9 mouse cellular contexts compared by ENCODE assay signal in genomic region chr10:67317931-67318460, GRCm38 (mm10). TPM values are rescaled to one million over a fixed set of nuclear protein-coding genes. Genes with fewer than 3 reads are reported as not detected.
A peak's percentile ranks its signal among the peaks of the same experiment; 100 is the strongest.
DNase-seq lines count a peak whose midpoint lies in the region; ATAC-seq lines count a peak whose summit lies in the region.
"Had no signal": no experiment of that assay in that cellular context is flagged by ENCODE, and none has a peak within 500 bp of the region (broad histone marks: within the 10 kb centered on the region; RNA-seq: fewer than 3 reads in every experiment).

No protein-coding gene starts in this region.

- peaks cover 62% of the 10 kb centered on the region for H3K27me3 ChIP-seq in embryonic facial prominence, embryonic 10.5 days (replicated peaks; ENCODE audit: low read depth, poor library complexity, severe bottlenecking)
- peaks cover 55% of the 10 kb centered on the region for H3K27me3 ChIP-seq in limb, embryonic 10.5 days (ENCODE audit: low read depth, poor library complexity, severe bottlenecking)

- peak overlapping the region; percentile 41 for H3K27ac ChIP-seq in embryonic facial prominence, embryonic 10.5 days (replicated peaks)
- peak overlapping the region; percentile 75 for H3K27ac ChIP-seq in limb, embryonic 10.5 days

- 0 out of 2 replicates have a peak, but pooled peaks have one; percentile 31 for ATAC-seq in megakaryocyte-erythroid progenitor cell, adult 5-6 weeks (replicated peaks; ENCODE audit: low FRiP score, low TSS enrichment, poor library complexity, severe bottlenecking)

- H3K36me3 ChIP-seq in embryonic facial prominence, embryonic 10.5 days (replicated peaks), result no peaks in the 10 kb centered on the region
- H3K36me3 ChIP-seq in limb, embryonic 10.5 days, result no peaks in the 10 kb centered on the region

- no peaks in the 10 kb centered on the region for H3K9me3 ChIP-seq in embryonic facial prominence, embryonic 10.5 days
- no peaks in the 10 kb centered on the region for H3K9me3 ChIP-seq in limb, embryonic 10.5 days (replicated peaks)
- H3K9me3 ChIP-seq: G1E had no signal

- intact Hi-C loops in heart, postnatal 14 days (cut with DNase I), result loop anchor here (2.0 to 5.0 kb wide), 4 partner anchors 214 to 664 kb away; no protein-coding TSS in a partner anchor

- peaks cover 15% of the 10 kb centered on the region for H3K4me1 ChIP-seq in embryonic facial prominence, embryonic 10.5 days
- H3K4me1 ChIP-seq in limb, embryonic 10.5 days, result peaks cover 14% of the 10 kb centered on the region

- peak; percentile 34 for DNase-seq in kidney, adult 18-20 months
- DNase-seq in kidney, adult 11 months, result no peak
- DNase-seq in embryonic facial prominence, embryonic 10.5 days (ENCODE audit: low spot score), result peak; percentile 76
- peak; percentile 48 to 53 for DNase-seq in heart, postnatal 14 days
- peak; percentile 64 for DNase-seq in limb, embryonic 10.5 days (ENCODE audit: low spot score)
- no peak for DNase-seq in layer of hippocampus, adult 9-10 months (ENCODE audit: low spot score)
- no peak for DNase-seq in urinary bladder, postnatal 10 days (ENCODE audit: low spot score)

- peak overlapping the region; percentile 52 for H3K4me3 ChIP-seq in embryonic facial prominence, embryonic 10.5 days
- peak overlapping the region; percentile 48 for H3K4me3 ChIP-seq in limb, embryonic 10.5 days

- WGBS in embryonic facial prominence, embryonic 10.5 days, result under 1% methylated on average over 20 of the region's 20 CpGs
- WGBS in limb, embryonic 10.5 days, result under 1% methylated on average over 20 of the region's 20 CpGs

RNA-seq across cellular contexts. Expression of gene Nrbf2, which starts 32.9 kb away (rescaled TPM):
- polyA plus RNA-seq in embryonic facial prominence, embryonic 10.5 days (2016; fragmentation: Nextera tagmentation; extraction: Ambion mirVana), result 39.0 and 39.1 TPM in 2 replicates
- total RNA-seq in heart, postnatal 14 days (2021), result 1 to 10 TPM; 9.1 to 9.7 TPM
- 38.8 and 42.4 TPM in 2 replicates for polyA plus RNA-seq in limb, embryonic 10.5 days (2016; fragmentation: Nextera tagmentation; extraction: Ambion mirVana)
- 26.4 and 33.3 TPM in 2 replicates for total RNA-seq in megakaryocyte-erythroid progenitor cell, adult 5-6 weeks (2014; fragmentation: Nextera tagmentation)
- 24.0 and 32.0 TPM in 2 replicates for total RNA-seq in megakaryocyte-erythroid progenitor cell, adult 5-6 weeks (2017)

Comparison
In these comparisons a context has a peak if more than half of its experiments do, and no peak if none do; other contexts are left out.
1. DNase-seq: peak in kidney, adult 18-20 months (single experiment), embryonic facial prominence, embryonic 10.5 days (single experiment), heart, postnatal 14 days (2 of 2) and limb, embryonic 10.5 days (single experiment); none in kidney, adult 11 months (single experiment), layer of hippocampus, adult 9-10 months (single experiment) and urinary bladder, postnatal 10 days (single experiment).